Mouse (Mus musculus) brain, embryonic 18.5 days (tissue): ENCODE results near the gene Ntm.

ENCODE experiments used
- DNase-seq: peaks from one replicate; pipeline ENCODE4 v3.0.0-alpha.2; 2012; ENCODE audit warnings: low read depth, low spot score

The Ntm gene

DNA sequence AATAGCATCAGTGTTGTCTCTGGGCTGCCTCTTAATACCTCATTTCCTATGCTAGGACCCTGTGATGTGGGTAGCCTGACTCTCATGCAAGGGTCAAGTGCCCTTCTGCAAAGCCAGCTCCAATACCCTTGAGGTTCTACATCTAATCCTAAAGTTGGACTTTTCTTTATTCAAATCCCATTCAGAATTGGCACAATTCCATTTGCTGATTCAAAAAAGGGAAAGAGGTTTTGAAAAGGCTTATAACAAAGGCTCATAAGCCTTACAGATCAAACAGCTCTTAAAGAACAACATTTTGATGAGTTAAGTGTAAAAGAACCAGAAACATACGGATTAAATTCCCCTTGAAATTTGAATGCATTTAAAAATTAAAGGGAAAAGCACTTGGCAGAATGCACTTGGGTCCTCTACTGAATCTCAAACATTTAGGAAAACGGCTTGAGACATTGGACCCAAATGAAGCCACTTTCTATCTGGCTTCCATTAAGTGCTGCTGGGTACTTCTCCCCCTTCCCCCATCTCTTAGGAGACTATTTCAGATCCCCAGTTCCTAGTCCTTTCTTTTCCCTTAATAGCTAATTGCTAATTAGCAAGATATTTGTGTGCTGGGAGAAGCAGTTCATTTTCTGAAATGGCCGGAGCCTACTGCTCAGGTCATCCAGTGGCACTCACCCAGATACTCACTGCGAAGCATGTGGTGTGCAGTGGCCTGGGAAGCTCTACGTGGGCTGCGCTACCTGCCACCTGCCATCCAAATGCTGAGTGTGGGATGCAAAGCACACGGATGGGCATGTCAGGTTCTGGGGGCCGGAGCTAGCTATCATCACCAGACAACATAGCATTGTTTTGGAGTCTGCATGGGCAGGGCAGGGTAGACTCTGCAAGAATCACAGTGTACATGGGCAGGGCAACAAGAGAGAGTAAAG is 720.2 kb downstream of the Ntm start:
- no peak for DNase-seq

DNA sequence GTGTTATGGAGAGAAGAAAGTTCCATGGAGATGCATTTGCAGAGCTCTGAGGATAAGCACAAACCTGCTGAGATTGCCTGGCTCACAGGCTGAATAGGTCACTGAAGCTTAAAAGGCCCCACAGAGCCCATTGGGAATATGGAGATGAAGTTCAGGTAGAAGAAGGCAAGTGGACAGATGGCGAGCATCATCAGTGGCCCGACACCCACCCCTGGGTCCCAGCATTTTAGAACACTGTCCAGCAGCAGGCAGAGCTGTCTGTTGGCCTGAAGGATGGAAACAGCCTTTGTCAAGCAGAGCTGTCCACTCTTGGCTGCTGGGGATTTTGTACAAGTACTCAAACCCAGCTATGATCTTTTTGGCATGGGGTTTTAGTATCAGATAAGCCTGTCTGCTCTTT is 722.1 kb downstream of the Ntm start:
- DNase-seq = no peak

DNA sequence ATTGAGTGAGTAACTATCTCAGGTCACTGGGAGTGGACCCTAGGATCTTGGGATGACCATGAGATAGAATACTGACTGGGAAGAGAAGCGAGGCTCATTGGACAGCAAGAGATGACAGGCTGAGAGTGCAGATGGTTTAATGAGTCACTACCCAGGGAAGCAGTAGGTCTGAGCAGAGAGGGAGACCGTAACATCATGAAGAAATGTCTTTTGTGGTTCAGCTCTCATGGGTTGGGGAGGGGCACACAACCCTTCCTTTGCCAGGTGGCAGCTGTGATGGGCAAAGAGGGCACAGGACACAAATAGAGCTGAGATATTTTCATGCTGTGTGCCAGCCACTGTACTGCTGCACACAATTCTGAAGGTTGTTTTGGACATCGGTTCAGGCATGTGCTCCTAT is 724.0 kb downstream of the Ntm start:
- DNase-seq = no peak

DNA sequence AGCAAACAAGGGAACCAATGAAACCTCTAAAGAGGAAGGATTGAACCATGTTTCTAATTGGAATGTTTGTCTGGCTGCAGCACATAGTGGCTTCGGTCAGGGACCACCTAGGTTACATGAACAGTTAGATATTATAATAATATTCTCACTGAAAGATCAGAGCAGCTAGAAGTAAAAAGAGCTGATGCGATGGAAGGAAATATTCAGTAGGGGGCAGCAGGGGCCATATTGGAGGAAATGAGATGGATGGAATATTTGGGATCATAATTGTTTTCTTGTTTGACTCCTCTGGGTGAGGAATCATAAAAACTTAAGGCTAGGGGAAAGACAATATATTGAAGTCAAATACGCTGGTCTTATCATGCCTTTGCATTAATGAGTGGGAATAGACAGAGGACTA is 726.2 kb downstream of the Ntm start:
- DNase-seq = no peak

DNA sequence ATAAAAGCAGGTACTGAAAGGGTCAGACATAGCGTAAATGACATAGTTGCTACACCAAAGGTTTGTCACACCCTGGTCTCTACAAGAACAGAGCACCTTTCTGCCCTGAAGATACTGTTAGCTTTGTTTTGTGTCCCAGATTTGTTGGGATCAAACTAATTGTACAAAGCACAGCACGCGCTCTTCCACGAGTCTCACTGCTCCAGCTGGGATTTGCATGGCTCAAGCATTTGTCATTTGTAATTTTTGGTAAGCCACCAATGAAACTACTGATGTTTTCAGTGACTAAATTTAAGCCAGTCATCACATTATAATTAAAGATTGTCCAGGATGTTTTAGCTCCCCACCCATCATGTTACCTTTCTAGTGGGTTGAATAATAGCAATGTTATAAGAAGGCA is 735.2 kb downstream of the Ntm start:
- DNase-seq = no peak

DNA sequence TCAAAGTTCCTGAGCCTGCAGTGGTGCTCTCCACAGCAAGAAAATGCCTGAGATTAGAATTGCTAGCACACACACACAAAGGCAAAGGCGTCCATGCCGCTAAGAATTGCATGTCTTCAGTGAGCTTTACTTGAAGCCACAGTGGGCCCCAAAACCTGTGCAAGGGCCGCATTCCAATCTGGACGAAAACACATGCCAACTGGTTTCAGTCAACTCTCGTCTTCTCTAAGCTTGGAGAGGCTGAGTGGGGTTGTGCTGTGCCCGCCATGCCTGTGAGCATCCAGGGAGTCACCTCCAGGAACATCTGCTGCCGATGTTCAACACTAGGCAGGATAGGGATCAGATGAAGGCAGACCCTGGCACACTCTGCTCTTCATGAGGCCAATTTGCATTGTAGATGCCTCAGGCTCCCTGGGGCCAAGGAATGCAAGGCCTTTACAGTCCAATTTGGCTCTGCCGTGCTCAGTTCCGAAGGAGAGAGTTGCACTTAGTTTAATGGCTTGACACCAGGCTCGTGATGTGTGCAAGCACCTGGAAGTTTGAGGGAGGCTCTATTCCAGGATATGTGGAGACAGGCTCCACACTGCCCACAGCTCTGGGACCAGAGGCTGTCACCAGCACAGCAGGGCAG is 739.9 kb downstream of the Ntm start:
- DNase-seq = no peak

DNA sequence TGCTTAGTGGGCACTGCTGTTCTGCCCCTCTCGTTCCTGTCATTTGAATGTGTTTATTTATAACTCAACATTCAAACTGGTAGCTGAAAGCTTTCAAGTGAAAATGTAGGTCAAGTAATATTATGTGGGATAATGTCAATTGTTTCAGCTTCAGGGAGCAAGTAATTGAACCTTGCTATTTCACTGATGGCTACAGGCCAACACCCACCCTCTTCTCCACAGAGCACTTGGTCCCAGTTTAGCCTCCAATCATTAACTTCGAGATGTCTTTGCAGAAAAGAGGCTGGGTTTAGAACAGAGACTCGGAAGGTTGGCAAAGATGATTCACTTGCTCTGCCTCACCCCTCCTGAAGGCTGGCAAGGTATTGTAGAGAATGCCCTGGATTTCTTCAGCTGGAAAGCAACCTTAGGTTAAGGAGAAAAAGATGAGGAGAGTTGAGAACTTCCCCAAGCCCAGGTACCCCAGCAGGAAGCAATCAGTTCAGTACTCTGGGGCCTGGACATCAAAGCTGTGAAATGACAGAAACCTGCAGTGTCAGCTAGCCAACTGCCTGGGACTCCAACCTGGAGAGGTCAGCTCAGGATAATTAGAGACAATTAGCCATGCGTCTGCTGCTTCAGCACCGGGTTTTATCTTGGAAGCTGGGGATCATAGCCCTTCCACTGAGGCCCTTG is 741.9 kb downstream of the Ntm start:
- no peak for DNase-seq

DNA sequence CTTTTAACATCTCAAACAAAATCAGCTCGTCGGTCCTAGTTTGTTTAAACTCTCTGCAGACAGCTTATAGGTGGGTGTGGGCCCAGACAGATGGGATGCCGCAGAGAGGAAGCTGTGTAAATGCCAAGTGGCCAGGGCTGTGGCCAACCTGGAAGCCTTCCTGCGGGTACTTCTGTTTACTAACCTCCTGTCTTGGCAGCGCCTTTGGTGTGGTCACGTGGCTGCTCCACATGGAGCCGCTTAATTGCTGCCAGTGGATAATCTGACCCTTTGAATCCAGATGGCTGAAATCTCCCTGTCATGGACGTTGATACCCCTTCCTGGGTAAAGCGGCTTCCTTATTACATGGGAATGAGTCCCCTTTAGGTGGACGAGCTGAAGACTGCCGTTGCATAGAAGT is 742.4 kb downstream of the Ntm start:
- DNase-seq = no peak

DNA sequence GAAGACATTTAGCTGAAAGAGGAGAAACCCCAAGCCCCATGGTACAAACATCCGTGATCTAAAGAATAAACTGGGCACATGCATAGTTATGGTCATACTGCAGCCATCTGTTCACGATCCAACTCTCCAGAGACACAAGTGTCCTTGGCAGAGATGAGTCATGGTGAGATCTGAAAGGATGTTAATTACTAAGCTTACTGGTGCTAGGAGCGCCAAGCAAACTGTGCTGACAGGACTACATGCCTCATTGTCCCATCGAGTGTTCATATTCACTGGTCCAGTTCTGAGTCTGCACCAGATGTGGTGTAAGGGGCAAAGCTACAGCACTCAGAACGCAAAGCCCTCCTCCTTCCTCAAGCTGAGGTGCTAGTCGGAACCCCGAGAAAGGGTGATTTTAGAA is 745.0 kb downstream of the Ntm start:
- no peak for DNase-seq

DNA sequence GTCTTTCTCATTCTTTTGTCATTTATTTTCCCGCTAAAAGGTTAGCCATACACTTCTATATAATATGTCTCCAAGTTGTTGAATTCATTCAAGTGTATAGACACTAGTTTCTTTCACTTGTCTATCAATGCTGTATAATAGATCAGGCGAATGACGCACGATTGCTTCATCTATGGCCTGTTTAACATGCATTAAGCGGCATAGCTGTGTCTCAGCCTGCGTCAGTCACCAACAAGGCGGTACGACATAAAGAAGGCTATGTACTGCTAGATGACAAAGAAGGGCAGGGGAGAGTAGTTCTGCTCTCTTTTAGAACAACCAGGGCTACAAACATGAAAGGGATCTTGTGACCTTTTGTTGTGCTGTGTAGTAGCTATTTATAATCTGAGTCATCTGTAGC is 746.4 kb downstream of the Ntm start:
- DNase-seq = no peak

DNA sequence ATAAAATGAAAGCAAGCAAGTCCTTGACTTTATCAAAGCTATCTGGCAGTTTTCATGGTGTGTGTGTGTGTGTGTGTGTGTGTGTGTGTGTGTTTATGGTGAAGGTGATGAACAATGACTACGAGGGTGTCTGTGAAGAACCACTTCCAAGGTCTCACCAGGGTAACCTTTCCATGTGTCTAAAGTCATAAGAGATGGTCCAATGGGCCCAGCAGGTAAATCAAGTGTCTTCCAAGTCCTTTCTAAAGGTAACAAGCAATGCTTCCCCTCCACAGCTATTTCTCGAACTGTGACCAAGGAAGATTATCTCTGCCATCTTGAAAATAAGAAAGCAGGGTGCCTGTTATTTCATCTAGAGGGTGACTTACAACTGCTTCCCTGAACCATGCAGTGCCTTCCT is 747.1 kb downstream of the Ntm start:
- no peak for DNase-seq

DNA sequence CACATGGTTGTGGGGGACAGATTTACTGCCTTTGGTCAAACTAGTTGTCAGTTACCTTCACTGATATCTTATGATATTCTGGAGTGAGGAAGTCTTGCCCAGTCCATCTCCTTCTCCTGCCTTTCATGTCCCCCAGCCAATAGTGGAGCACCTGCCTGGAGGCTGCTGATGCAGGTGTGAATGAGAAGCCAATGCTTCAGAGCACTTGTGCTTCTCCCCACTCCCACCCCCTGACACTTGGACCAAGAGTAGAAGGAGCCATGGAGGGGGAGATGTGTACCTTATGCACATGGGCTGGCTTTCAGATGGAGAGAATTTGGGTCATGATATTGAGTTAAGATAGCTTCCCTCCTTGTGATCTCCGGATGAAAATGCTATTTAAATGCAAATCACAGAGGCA is 747.7 kb downstream of the Ntm start:
- no peak for DNase-seq

DNA sequence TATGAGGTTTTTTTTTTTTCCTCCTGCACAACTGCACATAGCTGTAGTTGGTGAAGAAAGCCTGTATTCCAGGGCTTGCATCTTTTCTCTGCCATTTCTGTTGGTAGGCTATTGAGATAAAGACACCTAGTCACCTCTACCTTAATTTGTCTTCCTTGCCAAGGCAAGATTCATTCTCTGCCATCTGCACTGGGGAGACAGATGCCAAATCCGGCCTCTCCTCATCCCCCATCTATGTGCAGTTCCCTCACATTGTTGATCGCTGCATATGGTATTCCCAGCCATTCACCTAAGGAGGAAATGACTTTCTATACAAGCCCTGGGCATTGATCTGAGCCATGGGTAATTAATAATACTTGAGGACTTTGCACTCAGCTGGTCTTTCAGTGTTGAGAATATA is 753.7 kb downstream of the Ntm start:
- no peak for DNase-seq

DNA sequence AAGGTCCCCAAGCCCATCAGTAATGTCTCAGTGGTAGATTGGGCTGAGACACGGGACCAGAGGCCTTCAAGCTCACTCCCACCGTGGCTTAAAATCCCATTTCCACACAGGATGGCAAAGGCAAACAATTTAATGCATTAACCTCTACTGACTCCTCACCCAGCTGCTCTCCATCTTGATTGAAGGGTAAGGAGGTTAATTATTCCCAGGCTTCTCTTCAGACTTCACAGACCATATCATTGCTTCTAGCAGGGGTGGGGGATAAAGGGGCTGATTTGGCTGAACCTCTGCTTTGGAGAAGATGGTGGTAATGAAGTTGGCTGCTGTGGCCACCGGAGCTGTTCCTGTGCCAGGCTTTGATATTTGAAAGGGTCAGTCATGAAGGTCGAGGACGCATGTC is 754.8 kb downstream of the Ntm start:
- no peak for DNase-seq

DNA sequence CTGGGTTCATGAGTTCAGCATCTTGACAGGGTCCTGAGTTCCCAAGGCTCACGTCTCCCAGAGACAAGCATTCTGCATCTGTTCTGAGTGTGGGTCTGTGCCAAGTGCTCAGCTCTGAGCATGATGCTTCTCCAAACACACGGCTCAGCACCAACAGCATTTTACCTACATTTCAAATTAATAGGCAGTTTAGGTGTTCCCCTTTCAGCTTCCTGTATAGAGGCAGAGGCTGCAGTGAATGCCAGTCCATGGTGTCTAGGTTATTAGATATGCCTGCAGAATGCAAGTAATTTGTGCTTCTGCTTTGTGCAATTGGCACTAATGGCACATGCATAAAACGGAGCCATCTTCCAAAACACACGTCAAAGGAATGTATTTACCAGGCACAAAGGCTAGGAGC is 757.3 kb downstream of the Ntm start:
- DNase-seq = no peak

DNA sequence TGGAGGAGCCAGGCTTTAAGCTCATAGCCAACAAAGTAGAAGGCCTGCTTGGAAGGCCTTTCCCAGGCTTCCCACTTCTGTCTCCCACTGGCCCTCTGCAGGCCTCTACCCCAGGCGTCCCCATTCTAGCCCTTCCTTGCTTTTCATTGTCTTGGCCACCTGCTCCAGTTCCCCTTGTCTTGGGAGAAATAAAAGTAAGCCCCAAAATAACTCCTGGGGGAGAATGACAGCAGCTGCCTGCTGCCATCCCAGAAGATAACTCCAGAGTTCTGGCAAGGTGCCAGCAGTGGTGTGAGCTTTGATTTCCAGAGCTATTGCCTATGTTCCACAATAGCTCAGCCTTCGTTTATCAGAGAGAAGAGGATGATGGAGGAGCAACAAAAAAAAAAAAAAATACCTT is 760.7 kb downstream of the Ntm start:
- DNase-seq = no peak

DNA sequence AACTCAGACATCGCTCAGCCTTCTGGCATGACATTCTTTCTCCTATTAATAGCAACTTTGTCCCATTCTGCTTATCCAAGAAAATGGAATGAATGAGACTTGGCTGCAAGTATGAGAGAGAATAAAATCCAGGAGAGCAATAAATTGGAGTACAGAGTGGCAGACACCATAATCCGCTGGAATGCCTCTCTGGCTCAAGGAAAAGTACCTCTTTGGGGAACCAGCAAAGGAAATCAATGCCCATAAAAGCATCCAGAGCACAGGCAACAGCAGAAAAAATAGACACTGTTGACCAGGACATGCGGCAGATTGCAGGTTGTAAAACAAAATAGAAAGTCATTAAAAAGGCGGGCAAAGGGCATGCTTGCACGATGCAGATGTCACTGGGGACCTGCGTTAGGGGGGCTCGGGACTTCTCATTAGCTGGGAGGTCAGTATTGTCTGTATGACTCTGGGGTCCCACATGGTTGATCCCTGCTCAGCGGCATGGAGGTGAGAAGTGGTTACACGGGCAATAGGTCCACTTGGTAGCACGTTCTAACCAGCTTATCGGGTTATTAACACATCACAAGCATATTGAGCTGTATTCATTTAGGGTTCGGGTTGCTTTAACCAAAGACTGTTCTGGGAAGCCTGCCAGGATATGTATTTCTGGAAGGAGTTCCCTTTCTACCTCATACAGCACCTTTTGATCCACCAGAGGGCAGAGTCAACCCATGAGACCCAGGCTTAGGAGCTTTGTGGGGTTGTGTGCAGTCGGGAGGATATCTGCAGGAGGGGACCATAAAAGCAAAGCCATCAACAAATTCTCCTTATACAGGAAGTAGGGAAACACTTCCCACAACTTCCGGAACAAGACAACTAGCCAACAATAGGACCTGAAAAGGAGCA is 761.5 kb downstream of the Ntm start:
- peak; percentile 42 for DNase-seq

DNA sequence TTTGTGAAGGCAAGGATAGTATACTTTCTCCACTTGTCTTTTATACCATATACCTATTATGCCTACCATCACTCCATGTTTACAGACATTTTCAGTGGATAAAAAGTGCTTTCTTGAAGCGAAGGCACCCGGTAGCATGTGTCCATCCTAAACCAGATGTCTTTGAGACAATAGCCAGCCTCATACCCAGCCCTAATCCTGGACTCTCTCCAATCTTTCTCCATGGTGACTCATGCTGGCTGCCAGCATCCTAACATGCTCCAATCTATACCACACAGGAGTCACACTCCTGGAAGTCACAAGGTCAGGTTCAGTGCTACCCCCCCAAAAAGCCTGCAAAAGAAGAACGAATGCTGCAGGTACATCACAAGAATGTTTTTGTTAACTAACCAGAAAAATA is 765.9 kb downstream of the Ntm start:
- no peak for DNase-seq

DNA sequence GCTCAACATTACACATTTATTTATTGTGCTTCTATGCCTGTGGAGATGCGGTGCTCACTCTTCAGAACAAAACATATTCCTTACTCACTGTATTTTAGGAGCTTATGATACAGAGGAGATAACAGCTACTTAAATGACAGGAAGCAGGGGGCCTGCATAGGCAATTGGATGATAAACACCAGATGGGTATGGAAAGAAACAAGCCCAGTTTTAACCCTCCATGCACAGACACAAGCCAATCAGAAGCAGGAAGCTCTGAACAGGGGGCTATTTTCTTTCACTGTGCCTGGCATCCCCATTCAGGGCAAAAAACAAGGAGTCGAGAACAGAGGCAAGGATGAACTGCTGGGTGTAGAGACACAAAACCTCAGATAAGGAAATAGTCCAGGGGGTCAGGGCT is 768.7 kb downstream of the Ntm start:
- DNase-seq = no peak

DNA sequence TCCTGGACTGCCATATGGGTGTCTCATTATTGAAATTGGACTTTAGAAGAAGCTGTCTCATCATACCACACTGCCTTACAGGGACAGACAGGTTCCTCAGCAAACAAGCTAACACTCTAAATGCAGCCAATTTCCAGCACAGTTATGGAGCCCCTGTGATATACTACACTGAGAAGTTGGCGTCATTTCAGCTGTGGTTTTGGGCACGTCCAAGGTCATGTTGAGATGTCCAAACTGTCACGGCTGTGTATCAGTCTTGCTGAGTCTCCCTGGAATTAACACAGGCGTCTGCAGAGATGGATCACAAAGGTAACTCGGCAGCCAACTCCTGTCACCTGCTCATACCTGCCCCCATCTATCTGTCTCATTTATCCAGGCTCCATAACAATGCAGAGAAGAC is 779.9 kb downstream of the Ntm start:
- DNase-seq = no peak

DNA sequence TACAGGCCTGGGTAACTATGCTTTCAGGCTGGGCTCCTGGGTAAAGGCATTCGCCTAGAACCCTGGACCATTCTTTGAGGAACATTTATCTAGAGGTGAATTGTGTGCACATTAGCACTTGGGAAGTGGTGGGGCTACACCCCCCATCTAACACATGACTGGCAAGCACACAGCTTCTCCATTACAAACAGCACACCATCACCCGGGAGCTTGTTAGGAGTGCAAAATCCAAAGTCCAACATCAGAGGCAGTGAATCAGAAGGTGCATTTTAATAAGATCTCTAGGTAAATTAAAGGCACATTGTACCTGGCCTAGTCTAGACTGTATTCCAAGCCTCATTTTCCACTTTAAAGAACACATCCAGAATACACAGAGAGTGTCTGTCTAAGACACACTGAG is 781.3 kb downstream of the Ntm start:
- no peak for DNase-seq

DNA sequence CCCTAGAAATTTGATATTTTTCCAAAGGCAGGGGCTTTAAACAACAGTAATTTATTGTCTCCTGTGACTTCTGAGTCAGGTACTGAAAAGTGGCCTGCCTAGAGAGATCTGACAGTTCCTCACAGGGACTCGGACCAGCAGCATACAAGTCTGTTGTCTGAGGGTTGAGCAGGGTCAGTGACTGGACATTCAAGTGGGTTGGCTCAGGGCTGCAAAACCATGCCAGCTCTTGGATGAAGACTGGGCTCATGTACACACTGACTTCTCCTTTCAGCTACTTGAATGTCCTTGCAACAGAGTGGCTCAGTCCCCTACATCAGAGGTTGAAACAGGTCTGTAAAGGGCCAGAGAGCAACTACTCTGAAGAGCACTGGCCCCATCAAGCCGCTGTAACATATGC is 797.2 kb downstream of the Ntm start:
- no peak for DNase-seq
